Mouse (Mus musculus): ENCODE measurements at regions not wholly inside any gene's neighbourhood (a gene's known extent, or its start where the extent isn't known, plus 50 kb on each side); places are given as distances from the start of the nearest gene placed in this dataset.

DNA sequence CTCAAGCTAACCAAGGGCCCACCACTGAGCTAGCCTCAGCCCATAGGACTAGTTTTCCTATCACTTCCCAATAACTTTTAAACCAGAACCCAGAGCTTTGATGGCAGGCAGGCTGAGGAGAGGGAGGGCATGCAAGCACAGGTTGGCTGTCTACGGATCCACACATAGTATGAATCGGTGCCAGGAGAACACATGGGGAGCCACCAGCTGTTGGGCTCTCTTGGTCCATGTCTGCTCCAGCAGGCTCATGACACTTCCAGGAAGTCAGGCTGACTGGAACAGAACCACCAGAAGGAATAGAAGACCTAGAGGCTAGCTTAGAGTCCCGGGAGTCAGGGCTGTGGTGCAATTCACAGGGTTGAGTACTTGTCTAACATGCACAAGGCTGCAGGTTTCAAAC is 86.0 kb upstream of the 1700016C15Rik start:
- no peak for TF ChIP-seq CTCF (conservative IDR thresholded peaks at IDR 0.05; ENCODE audit: low read length)
- no peak for TF ChIP-seq NANOG (IDR thresholded peaks at IDR 0.05; ENCODE audit: borderline replicate concordance, low read length)
- no peak for TF ChIP-seq POU5F1 (IDR thresholded peaks at IDR 0.05; ENCODE audit: borderline replicate concordance, low read length)

All from E14TG2a.4 (cell line).